Mouse (Mus musculus) heart, adult 18-20 months (tissue): ENCODE data around the gene Pde8a. TPM values are rescaled to one million over a fixed set of nuclear protein-coding genes. Genes with fewer than 3 reads are reported as not detected.
"Not testable (repeated sequence)": the region's sequence is repeated elsewhere in the genome, so short reads cannot be mapped to it uniquely, and the experiment has no call there.

Source experiments
- DNase-seq, 2 experiments: peaks; one replicate each; pipeline ENCODE4 v3.0.0; 2021 to 2022; ENCODE audit warnings: mixed read lengths in 1 of 2
- long read RNA-seq, 2 experiments: library from polyadenylated mRNA; stranded (forward); transcript quantifications; one replicate each; pipeline ENCODE4 v2.0.0; 2021
- total RNA-seq, 2 experiments: library from RNA; stranded (reverse); gene quantifications; 2 replicates each; pipeline ENCODE4 v1.2.3; 2021

Pde8a gene
- total RNA-seq: 10 to 100 TPM; 13.8 to 16.1 TPM
- long read RNA-seq, experiment 1, transcript Pde8a-201 (22 exons, 3,802 nt): major isoform, 12 of 18 reads
- long read RNA-seq, experiment 1, partial matches to known transcripts: 5 of 18 reads
- long read RNA-seq, experiment 1, other reads (novel, unspliced or antisense): 1 of 18 reads
- long read RNA-seq, experiment 2, partial matches to known transcripts: 2 of 5 reads
- long read RNA-seq, experiment 2, other reads (novel, unspliced or antisense): 0 of 5 reads

DNA sequence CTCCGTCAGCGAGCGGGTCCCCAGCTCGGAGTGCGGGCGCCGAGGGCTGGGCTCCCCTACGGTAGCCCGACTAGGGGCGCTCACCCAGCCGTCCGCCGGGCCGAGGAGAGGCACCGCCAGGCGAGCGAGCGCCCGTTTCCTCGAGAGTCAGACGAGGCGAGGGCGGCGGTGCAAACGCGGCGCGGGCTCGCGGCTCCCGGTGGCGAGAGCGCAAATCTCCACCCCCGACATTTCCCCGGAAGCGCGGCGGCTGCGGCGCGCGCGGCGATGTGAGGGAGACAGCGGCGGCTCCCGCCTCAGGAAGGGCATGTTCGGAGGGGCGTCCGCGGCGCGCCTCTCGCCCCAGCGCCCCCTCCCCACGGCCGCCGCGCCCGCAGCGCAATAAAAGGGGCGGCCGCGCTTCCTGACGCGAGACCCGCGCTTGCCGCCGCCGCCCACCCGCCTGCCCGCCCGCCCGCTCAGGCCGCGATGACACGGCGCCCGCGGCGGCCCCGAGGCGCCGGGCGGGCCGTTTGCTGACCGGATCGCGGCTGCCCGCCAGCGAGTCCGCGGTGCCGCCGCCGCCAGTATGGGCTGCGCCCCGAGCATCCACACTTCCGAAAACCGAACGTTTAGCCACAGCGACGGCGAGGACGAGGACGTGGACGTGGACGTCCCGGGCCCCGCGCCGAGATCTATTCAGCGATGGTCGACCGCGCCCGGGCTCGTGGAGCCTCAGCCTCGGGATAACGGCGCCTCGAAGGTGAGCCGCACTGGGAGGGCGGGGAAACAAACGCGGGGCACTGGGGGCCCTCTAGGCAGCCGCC, at the start of gene Pde8a:
Pde8a (plus strand) TSS at position 250 of the 806 bp plus-strand sequence.
- peak; percentile 36 to 63 for DNase-seq

DNA sequence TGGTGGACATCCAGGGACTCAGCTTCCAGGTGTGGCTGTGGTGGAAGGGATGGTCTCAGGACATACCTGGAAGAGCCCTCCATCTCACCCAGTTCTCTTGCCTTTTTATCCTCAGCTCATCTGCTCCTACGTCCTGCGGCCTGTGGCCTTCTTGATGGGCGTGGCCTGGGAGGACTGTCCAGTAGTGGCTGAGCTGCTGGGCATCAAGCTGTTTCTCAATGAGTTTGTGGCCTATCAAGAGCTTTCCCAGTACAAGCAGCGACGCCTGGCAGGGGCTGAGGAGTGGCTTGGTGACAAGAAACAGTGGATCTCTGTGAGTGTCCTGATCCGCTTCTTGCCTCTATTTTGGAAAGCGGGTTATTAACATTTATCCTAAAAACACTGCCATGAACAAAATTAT, 49.0 kb upstream of the Pde8a start:
- no peak for DNase-seq

DNA sequence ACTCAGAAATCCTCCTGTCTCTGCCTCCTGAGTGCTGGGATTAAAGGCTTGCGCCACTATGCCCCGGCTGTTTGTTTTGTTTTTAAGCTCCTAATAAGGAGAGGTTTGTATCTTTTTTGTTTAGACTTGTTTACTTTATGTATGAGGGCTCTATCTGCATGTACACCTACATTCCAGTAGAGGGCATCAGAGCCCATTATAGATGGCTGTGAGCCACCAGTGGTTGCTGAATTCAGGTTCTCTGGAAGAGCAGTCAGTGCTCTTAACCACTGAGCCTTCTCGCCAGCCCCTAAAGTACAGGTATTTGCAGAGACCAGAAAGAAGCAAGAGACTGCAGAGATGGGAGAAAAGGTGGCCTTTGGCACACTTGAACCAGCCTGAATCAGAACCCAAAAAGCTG, 46.3 kb upstream of the Pde8a start:
- DNase-seq: peak; percentile 51 to 59

DNA sequence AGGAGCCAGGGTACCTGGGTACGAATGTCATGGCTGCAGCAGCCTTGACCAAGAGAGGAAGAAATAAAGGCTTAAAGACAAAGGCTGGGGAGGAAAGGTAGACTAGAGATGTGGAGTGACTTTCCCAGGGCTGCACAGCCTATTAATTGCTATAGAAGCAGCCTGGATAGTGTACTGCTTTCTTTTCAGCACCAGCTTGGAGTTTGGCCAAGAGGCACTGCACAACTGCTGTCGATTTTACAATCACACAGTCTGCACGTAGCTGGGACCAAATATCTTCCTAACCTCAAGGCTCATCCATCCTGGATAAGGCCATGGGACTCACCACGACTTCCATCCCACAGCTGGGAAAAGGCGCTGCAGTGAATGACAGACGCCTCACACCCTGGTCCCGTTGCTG, 44.0 kb upstream of the Pde8a start:
- DNase-seq: no peak

DNA sequence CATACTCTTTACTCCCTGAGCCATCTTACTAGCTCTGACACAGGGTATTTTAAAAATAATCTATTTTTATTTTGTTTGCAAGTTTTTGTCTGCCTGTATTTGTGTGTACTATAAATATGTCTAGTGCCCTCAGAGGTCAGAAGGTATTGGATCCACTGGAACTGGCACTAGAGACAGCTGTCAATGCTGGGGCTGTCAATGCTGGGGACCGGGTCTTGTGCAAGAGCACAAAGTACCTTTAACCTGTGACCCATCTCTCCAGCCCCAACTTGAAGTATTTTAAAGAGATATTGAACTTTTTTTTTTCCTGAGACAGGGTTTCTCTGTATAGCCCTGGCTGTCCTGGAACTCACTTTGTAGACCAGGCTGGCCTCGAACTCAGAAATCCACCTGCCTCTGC, 39.5 kb upstream of the Pde8a start:
- no peak for DNase-seq

DNA sequence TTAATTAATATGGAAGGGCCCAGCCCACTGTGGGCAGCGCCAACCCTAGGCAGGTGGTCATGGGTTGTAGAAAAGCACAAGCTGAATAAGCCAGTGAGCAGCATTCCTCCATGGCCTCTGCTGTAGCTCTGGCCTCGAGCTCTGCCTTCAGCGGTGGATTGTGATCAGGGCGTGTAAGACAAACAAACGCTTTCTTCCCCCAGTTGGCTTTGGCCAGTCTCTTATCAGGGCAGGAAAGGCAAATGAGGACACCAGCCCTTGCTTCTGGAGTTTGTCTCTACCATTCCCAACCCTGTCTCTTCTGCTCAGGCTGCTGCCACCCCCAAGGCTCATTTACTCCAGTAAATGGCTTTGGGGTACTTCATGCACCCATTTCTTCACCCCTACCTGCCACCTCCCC, 38.7 kb upstream of the Pde8a start:
- no peak for DNase-seq

DNA sequence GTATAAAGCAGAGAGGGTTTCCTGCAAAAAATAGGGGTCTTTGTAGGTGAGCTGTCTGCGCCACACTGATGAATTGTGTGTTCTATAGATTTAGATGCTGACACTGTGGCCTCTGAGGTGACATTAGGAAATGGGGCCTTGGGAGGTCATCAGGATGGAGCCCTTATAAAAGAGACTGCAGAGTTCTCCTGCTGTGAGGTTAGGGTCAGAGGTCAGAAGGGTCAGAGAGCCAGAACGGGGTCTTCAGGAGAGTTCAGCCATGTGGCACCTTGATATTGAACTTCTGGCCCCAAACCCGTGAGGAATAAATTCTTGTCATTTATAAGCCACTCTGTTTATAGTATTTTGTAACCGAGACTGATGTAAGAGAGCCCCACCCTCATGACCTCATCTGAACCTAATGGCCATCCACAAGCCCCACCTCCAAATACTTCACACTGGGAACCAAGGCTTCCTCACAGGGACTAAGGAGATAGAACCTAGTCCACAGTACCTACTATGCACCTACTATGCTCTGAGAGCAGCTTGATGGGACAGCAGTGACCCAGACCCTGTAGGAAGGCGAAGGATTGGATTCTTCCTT, 37.1 kb upstream of the Pde8a start:
- DNase-seq: no peak

DNA sequence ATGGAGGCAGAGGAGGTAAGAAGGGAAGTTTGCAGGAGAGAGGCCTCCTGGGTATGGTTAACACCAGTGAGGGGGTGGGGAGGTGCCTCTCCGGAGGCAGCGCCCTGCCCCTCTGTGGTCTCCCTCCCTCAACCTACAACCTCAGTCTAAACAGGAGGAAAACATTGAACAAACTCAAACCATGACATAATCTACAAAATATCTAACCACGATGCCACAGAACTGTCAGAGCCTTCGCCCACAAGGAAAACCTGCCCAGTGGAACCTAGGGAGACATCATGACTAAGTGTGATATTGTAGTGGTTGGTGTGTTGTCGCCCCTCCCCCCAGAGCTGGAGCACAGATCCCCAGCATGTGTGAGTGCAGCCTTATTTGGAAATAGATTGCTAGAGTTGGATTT, 33.9 kb upstream of the Pde8a start:
- DNase-seq: no peak

DNA sequence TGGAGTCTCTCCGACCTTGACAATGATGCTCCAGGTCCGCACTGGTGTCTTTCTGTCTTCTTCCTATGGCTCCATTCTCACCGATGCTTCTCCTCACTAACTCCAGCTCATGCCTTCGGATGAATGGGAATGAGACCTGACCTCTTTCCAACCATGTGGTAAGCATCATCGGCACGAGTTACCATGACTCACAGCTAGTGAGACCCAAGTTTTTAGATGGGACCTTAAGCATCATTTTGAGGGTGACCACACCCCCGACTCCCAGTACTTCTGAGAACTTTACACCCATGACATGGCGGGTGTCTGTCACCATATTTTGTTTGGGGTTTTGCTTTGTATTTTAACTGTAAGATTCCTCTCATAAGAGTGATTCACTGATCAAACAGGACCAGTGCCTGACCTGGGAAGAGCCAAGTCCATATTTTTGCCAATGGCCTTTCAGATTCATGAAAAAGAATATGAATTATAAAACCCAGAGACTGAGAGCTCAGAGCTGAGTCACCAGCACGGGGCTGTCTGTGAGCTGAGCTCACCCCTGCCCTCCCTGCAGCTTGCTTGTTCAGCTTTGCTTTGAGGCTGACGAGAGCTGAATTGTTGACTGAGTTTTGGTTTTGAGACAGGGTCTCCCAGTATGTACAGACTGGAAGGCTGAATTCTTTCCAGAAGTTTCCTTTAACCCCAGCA, 30.8 kb upstream of the Pde8a start:
- peak; percentile 19 to 57 for DNase-seq

DNA sequence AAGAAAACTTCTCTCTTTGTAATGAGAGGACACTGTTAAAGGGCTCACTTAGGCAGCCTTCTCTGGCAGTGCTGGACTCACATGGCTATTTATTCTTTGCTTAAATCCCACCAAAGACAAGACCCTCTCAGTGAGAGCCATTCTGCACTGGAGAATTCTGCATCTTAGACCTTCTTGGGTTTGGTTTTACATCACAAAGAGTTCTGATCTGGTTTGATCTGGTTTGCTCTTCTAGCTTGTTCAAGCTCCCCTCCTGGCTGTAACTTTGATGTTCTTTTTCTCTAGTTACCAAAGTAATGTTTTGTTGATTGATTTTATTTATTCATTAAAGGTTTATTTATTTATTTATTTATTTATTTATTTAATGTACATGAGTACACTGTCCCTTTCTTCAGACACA, 30.2 kb upstream of the Pde8a start:
- DNase-seq: no peak

DNA sequence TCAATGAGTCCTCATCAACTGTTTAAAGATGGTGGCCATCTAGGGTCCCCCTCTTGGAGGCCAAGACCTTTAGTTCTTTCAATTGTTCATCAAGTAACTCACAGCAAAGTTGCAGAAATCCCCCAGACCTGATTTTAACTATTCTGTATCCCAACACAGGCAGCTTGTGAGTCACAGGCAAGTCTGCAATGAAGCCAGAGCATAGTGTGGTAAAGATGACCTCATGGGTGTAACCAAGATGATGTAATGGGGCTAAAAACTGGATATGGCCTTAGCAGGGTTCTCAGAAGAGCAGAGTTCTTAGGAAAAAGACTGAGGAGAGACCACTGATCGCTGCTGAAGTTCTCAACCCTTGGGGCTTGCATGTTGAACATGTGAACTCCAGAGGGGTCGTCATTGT, 29.3 kb upstream of the Pde8a start:
- DNase-seq: no peak

DNA sequence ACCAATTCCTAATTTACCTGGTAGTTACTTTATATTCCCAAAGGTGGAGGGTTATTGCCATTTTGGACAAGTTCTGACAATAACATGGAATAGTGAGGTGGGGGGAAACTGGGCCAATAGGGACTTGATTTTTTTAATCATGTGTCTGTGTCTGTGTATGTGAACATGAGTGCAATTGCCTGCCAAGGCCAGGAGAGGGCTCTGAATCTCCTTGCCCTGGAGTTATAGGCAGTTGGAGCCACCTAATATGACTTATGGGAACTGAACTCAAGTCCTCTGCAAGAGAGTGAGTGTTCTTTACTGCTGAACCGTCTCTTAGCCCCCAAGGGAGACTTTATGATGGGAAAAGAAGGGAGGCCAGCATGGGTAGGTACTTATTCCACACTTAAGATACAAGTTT, 28.7 kb upstream of the Pde8a start:
- no peak for DNase-seq

DNA sequence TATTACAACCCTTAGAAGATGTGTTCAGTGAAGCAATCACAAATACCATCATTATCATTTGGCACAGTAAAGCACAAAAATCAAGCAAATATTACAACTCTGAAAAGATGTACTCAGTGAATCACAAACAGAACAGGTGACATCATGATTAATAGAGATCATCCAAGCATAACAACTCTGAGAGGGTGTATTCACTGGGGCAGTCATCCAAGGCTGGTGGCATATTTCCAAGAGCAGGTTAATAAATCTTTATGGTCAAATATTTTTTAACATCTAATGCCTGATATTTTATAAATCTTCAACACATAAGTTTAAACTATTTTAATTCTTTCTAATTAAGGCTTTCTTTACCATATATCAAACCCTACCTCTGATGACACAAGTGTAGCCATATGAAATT, 27.4 kb upstream of the Pde8a start:
- DNase-seq: not testable (repeated sequence)

DNA sequence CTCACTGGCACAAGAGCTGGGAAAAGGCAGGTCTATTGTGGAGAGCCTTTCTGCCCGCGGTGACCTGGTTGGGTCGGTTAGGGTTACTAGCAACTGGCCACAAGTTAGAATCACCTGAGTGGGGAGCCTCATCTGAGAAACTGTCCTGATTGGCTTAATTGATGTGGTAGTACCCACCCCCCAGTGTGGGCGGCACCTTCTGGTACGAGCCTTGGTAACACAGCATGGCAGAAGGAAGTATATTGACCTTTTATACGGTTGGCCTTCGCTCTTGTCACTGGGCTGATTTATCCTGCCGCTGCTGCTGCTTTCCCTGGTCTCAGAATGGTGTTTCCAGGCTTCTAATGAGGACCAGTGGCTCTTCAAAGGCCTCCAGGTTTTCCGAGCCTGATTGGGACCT, 24.2 kb upstream of the Pde8a start:
- DNase-seq: no peak

DNA sequence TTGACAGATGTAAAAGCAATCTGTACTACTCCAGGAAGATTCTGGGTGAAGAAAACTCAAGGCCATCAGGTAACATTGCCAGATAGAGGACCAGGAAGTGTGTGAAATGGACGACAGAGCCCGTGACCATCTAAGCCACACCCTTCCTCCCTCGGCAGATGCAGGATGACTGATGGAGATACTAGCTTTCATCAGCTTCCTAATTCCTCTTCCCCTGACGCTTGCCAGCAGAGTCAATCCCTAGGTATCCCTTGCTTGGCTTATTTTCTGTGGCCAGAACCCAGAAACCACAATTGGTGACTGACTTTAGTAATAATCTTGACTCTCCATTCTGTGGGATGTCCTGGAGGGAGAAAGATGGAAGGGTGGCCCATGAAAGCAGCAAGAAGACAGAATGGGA, 17.9 kb upstream of the Pde8a start:
- DNase-seq: no peak

DNA sequence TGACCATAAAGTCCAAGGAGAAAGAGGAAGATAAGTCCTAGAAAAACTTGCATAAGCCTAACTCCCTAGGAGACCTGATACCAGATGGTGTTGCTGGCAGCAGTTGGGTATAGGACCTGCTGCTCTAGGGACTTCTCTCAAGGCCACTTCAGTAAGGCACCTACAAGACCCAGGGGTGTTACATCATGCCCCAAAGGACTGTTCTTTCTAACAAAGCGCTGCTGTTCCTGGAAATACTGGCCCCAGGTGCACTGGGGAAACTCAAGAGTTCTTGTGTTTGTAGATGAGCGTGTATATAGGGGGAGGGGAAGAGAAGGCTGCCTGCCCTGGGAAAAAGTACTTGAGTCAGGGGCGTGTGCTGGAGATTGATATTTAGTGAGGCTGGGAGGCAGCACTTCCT, 16.6 kb upstream of the Pde8a start:
- no peak for DNase-seq

DNA sequence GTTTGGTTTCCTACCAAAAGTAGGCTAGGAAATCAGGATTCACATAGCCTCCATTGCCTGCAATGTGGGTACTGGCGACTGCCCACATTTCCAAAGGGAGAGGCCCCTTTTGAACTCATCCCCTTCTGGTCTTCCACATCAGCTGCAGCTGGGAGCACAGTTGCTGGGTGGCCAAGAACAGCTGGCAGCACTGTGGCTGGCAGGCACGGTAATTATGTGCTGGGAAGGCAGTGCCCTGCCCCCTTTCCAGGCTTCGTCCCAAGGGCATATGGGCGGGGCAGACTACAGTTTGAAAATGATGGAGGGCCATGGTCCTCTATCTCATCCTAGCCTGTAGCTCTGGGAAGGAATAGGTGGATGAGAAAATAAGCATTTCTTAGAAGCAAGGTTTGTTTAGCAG, 14.9 kb upstream of the Pde8a start:
- DNase-seq: peak in 1 of 2 experiments; percentile 29

DNA sequence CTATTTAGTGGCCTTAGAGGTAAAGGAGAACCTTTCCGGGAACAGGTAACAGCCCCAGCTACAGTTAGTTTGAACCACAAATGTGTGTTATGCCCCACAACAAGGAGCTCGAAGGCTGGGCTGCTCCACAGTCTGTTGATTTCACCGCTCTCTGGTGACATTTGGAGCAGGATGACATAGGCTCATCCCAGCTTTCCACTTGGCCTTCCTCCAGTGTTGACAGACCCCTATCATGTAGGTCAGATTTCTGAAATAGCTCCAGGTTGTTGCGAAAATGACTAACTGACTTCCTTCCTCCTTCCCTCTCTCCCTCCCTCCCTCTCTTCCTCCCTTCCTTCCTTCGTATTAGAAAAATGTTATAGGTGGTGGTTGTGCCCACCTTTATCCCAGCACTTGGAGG, 14.3 kb upstream of the Pde8a start:
- DNase-seq: peak in 1 of 2 experiments; percentile 42

DNA sequence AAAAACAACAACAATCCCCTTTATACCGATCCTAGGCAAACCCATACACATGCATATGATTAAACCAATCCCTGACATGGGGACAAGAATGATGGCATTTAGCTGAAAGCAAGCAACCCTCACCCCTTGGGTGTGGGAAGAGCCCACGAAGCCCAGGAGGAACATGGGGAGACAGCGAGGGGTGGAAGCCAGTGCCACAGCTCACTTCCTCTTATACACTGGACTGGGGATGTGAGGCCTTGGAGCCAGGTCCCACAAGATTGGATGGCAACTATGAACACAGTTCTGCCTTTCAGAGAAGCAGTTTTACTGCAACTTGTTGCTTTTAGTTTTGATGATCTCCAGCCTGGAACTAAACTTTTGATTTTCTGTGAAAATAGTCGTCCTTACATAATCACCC, 13.6 kb upstream of the Pde8a start:
- DNase-seq: no peak

DNA sequence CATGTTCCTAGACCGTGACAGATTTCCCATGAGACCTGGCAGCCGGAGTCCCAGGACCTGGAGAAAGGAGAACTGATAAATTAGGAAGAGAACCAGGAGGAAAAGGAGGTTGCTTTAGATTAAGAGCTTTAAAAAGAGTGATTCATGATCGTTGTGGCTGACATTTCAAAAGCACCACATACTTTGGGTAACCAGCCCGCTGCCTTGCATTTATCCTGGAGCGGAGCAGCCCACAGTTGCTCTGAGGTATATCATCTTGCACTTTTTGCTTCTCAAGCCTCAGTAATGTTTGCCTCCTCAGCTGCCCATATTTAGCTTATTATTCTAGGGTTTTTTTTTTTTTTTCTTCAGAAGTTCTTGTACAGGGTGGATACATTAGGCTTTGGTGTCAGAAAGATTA, 11.0 kb upstream of the Pde8a start:
- no peak for DNase-seq

DNA sequence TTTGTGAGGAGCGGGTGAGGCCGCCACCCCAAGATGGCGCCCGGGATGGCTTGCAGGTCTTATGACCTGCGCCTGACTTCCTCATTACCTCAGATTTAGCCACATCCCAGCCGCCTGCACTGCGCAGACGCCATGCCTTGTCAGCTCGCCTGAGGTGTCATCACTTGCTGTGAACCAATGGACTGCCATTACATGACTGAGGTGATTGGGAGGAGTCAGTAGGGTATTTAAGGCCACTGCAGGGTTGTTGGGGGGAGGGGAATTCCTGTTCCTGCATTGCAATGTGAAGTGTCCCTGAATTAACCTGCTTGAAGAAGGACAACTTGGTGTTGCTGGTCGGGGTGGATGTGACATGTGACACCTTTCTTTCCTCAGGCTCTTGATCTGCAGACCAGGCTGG, 9.8 kb upstream of the Pde8a start:
- not testable (repeated sequence) for DNase-seq

DNA sequence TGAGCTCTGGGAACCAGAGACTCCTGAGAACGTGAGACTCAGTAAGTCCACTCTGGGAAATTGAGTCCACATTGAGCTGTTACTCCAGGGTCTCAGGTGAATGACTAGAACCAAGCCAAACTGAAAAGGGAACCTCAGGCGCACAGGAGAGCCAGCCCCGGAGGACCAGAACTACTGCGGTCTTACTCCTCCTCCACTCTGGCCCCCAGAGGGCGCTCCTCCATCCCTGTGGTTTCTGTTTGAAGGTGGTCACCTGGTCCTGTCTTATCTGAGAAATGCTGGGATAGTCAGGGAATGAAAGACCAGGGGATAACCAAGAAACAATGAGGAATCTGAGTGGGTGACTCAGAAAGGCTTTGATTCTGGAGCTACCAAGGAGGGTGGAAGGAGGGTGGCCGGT, 4.5 kb upstream of the Pde8a start:
- peak; percentile 67 to 86 for DNase-seq
